Mouse (Mus musculus) right cerebral cortex, postnatal 4 days (tissue): Measurements from ENCODE around the gene Myo1g.

ENCODE experiments used
- DNase-seq: peaks from one replicate; pipeline ENCODE4 v3.0.0-alpha.2; 2022

The Myo1g gene

DNA sequence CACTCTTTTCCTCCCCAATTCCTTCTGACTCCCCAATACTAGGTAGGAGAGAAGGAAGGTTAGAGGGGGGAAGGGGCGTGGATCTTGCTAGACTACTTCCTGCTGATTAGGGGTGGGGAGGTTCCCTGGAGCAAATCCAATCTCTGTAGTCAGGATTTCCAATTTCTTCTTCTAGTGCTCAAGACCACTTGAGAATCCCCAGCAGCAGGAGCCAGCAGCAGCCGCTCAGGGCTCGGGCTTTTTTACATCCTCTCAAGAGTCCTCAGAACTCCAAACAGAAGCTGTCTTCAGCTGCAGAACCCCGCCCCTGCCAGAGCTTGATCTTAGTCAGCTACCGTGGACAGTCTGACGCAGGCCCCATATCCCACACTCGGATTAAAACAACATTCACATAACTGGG, 33.3 kb downstream of the Myo1g start:
- DNase-seq: no peak

- no peak for DNase-seq
These were observed 33.8 kb downstream of the Myo1g start for GRCm38 (mm10) chr11:6486916-6487315.

DNA sequence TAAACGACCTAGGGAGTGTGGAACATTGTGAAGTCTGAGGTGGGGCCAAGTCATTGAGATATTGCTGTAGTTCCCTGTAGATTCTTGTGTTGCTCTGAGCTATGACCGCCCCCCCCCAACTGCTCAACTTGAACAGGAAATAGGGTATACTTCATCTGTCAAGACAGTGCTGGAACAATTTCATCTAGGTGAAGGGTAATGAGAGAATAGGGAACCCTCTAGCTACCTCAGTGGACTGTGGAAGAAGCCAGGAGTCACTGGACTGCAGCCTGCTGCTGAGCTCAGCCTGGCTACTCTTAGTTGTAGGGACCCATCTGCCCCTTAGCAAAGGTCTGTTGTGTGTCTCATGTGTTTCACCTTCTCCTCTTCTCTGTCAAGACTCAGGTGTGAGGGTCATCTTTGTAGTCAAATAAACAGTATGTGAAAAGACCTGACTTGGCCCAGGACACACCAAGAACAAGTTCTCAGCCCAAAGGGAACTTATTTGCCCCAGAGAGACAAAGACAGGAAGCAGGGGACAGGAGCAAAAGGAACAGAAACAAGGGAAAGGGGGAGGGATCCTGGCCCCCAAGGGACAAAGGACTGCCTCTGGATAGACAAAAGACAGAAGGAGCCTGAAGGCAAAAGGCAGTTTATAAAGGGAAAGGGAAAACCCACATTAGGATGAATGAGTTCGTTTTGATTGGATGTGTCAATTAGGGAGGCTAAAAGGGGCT, 36.4 kb downstream of the Myo1g start:
- DNase-seq: no peak

- no peak for DNase-seq
These were observed 37.7 kb downstream of the Myo1g start for GRCm38 (mm10) chr11:6483103-6483502.

DNA sequence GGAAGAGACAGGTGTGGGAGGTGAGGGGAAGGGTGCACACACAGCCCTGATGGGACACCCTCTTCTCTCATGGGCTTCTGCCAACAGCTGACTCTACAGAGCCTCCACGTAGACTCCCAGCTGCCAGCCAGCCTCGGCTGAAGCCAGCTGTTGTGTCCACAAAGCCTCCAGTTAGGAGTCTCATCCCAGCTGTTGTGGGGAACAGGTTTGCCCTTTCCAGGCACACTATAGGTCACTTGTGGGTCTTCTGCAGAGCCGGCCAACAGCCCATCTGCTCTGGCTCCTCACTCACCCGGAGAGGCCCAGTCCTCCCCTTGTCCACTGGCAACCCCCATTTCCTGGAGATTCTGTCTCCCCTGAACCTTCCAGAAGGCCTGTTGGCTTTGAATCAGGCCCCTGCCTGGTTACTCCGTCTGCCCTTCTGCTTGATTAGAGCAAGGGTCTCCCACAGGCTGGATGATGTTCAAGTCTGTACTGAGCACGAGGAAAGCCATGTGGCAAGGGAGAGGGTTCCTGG, 39.0 kb downstream of the Myo1g start:
- DNase-seq: no peak

- DNase-seq: no peak
These were observed 39.9 kb downstream of the Myo1g start for GRCm38 (mm10) chr11:6480681-6481405.

DNA sequence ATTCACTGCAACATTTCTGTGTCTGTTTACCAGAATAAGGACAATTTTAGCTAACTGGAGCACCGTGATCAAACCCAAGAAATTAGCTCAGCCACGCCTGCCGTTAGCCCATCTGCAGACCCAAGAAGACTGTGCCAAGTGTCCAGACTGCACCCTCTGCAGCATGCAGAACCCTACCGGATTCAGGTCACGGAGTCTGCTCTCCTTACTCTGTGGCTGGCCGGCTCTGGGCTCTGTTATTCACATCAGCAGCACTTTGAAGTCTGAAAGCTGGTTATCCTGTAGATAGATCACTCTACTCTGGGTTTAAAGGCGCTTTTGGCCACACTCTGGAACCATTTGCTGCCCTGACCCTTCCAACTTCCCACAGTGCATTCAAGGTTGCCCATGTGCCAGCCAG, 40.6 kb downstream of the Myo1g start:
- no peak for DNase-seq

- no peak for DNase-seq
These were observed 41.5 kb downstream of the Myo1g start for GRCm38 (mm10) chr11:6479231-6479630.

DNA sequence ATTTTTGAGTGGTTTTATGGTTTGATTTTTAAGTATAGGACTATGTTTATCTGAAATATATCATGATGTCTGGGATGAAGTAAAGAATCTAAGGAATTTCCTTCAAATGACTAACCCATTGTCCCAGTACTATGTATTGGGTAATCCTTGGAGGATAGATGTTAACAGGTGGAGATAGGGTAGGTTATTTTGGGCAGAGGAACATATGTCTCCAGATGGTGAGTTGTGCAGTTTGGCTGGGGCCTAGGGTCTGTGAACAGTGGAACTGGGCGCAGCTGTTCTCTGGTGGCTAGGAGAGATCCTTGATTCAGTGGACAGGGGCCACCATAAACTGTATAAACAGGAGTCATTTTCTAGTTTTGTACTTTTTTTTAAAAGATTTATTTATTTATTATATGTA, 43.4 kb downstream of the Myo1g start:
- DNase-seq: no peak

GRCm38 (mm10) chr11:6476876-6477275, 43.9 kb downstream of the Myo1g start:
- no peak for DNase-seq

DNA sequence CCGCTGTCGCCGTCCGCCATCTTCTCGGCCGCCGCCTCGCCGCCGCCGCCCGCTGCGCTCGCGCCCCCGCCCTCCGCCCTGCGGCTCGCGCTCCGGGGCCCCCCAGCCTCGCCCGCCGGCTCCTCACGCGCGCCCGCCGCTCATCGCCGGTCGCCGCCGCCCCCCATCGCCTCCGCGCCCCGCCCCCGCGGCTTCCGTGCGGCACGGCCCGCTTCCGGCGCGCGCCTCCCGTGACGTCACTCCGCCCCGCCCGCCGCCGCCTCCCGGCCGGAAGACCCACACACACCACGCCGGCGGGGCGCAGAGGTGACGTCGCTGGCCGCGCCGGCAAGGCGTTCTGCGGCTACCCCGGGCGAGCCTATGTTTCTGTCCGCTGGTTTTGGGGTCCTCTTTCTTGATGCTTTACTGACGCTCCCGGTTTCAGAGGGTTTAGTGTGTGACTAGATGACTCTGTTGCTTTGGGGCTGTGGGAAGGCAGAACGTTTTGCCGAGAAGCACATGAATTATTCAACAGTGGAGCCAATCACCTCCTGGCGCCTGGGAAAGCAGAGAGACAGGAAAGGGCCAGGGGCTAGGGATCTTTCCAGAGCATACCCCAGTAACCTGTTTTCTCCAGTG, 44.8 kb downstream of the Myo1g start, which contains the start of gene Purb:
Gene Purb, minus strand, starts transcription at position 51 of the 618 bp plus-strand sequence.
- DNase-seq: peak; percentile 95

DNA sequence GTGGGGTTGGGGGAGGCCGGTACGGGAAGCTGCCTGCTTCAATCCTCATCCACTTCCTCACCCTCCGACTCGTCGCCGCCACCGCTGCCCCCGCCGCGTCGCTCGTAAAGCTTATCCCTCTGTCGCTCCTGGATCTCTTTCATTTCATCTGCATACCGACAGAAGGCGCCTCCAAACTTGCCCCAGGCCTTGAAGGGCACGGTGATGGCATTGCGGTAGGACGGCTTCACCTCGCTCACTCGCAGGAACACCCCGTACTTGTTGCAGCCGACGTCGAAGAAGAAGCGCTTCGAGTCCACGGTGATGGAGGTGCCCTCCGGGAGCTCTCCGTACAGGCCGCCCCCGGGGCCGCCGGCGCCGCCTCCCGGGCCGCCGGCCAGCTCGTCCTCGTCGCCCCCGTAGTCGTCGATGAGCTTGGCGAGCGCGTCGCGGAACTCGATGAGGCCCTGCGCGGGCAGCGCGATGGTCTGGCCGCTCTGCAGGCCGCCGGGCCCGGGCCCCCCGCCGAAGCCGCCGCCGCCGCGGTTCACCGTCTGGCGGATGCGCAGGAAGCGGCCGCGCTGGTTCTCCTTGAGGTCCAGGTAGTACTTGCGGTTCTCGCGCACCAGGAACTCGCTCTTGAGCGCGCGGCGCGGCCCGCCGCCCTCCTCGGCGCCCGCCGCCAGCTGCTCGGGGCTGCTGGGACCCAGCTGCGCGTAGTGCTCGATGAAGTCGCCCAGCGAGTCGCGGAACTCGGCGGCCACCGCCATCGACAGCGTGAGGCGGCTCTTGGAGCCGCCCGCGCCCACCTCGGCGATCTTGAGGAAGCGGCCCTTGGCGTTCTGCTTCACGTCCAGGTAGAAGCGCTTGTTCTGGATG, 45.7 kb downstream of the Myo1g start:
- DNase-seq: peak; percentile 52

DNA sequence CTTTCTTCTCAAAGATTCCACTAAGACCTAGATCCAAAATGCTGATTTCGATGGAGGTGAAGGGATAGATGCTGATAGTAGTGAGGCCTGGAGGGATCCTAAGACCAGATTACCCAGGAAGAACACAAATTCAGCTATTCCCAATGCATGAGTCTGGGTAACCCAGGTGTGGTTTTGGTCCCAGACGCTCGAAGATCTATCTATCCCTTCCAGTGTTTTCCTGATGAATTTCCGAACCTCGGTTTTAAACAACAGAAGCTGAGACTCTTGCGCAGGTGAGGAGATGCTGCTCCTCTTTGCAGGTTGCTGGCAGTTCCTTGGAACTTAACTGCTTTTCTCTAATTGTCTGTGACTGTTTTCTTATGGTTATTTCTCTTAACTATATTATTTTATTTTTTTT, 46.4 kb downstream of the Myo1g start:
- DNase-seq: no peak

- no peak for DNase-seq
These were observed 48.7 kb downstream of the Myo1g start for GRCm38 (mm10) chr11:6472076-6472475.

DNA sequence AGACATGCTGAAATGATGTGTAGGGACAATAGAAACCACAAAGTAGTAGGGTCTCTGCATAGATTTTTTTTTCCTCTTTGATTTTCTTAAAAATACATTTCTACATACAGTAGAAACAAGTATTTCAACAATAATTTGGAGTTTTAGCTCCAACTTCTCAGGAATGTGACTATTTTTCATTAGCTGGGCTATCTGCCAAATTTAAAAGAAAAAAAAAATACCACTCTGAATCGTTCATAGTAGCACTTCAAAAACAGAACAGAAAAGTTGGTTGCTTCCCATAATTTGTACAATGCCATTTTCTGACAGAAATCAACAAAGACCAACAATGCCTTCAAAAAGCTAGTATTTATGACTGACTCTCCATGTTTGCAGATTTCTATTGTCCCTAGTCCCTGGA, 49.3 kb downstream of the Myo1g start:
- DNase-seq: no peak

GRCm38 (mm10) chr11:6471054-6471453, 49.7 kb downstream of the Myo1g start:
- no peak for DNase-seq

GRCm38 (mm10) chr11:6468541-6468940, 52.2 kb downstream of the Myo1g start:
- no peak for DNase-seq

- peak; percentile 69 for DNase-seq
These were observed 55.6 kb downstream of the Myo1g start for GRCm38 (mm10) chr11:6465122-6465521.

DNA sequence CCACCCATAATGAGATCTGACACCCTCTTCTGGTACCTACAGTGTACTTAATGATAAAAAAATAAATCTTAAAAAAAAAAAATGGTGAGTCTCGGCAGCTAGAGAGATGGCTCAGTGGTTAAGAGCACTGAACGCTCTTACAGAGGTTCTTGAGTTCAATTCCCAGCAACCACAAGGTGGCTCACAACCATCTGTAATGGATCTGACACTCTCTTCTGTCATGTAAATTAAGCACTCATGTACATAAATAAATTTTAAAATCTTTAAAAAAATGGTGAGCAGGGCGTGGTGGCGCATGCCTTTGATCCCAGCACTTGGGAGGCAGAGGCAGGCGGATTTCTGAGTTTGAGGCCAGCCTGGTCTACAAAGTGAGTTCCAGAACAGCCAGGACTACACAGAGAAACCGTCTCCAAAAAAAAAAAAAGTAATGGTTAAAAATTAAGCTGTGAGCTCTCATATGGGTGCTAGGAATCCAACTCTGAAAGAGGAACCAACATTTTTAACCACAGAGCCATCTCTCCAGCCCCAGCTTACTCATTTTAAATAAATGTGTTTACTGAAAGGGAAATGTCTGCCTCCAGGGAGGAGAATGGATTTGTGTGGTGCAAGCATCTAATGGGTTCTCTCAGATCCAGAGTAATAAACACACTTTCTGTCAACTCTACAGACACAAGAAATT, 57.5 kb downstream of the Myo1g start:
- DNase-seq: no peak
